Mouse (Mus musculus): ENCODE results near the gene Auts2. TPM values are rescaled to one million over a fixed set of nuclear protein-coding genes. Genes with fewer than 3 reads are reported as not detected.

Gene Auts2
- total RNA-seq, 2 experiments from 2014 or later = 33.6 to 40.6 TPM

DNA sequence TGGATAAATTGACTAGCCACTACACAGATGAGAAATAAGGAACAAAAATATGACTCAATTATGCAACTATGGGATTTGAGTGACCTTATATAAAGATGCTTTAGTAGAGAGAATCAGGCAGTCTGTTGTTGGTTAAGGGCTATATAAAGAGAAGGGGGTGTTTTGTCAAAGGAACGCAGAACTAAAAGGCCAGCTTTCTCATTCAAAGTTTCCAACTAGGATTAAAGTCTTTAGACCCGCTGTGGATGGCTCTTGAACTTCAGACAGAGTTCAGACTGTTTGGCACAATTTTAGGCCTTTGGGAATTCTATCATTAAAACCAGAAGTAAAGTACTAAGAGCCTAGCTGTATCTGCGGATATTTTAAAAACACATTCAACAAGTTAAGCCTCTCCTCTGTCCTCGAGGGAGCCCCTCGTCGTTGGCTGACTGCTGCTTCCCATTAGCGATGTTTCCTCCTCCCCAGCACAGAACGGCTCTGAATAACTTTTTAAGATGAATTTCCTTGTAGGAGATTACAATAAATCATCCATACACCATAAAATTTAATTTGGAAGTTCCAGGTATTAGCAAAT lies 459.3 kb downstream of the Auts2 start:
- no peak for DNase-seq

DNA sequence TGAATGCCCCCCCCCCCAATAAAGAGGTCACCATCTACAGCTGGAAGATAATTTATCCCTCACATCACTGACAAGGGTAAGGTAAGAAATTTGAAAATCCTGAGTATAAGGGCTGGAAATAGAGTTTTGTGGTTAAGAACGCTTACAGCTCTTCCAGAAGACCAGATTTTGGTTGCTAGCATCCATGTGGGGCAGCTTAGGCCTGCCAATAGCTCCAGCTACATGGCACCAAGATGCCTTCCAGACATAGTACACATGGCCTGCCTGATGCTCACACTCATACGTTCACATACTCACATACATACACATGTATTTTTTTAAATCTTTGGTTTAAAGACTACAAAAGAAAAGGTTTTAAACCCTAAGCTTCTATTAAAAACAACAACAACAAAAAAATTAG lies 467.2 kb downstream of the Auts2 start:
- no peak for DNase-seq

DNA sequence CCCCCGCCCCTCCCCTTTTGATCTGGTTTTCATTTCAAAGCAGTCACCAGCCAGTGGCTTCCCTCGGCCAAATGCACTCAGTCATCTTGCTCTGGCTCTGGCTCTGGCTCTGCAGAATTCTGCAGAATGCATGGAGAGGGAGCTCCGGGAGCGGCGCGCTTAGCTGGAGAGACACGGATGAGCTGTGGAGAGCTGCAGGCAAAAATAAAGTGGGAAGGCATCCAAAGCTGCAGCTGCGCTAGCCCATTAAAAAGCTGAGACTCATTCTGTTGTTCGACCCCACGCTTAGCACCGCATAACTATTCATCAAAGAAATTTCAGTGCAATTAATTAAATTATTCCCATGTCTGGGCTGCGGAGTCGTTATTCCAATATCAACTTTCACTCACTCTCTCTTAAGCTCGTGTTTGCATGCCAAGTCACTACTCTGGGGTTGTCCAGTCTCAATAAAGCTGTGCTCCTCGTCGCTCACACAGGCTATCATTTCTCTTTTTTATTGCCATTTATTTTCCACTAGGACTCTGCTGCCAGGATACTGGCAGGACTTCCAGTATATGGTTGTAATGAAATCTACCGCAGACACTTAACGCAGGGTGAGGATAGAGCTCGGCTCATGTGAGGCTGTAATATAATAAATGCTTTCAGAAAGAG lies 468.3 kb downstream of the Auts2 start:
- peak; percentile 27 to 47 for DNase-seq

DNA sequence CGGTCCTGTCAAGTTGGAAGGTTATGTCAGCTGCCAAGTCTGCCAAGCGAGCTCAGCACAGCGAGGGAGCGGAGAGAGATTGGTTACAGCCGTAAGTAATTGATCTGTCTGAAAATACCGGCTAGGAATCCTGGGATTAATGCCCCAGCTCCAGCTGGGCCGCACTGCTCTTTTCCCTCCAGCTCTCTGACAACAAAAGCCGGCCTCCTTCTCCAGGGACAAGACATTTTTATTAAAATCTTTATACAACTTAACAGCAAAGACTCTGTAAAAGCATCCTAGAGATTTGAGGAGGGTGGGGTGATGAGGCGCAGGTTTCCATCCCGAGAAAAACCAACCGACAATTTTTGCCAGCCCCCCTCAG lies 468.8 kb downstream of the Auts2 start:
- no peak for DNase-seq

DNA sequence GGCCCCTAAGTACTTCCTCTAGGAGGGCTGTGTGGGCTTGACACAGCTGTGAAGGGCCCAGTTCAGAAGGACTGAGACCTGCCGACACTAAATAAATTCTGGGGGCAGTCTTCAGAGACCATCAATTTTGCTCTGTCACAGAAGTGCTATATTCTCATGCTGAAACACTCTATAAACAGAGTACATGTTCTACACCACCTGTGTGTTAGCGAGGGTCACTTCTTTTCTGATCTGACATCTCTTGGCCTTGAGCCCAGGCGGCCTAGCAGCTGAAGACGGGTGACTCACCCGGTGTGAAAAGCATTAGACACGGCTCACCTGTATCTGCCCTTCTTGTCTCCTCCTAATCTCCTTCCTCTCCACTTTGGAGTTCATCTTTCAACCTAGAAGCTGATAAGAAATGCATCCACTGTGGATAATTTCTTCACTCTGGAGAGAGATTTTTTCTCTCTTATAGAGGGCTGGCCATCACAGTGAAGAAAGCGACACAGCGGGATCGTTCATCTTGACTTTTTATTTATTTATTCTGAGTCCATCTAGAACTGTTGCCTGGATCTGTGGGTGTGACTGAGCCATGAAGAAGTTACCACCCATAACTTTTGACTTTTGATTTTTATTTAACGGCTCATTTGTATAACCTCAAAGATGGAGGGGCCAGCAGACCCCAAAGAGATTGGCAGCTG lies 469.3 kb downstream of the Auts2 start:
- peak; percentile 14 to 33 for DNase-seq

DNA sequence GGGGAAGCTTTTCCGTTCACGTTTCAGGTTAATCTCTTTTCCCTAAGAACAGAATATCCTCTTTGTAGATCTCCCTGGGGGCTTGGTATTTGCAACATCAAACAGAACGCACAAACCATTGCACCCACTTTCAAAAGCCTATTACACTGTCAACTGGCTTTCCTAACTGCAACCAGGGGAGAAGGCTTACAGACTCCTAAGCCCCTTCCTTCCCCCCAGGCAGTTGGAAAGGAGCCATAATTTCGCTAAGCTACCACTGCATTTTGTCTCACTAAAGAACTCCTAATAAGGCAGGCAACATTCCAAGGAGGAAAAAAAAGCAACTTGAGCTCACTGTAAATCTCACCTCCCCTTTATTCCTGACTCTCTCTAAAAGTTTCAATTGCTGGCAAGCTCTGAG lies 470.8 kb downstream of the Auts2 start:
- no peak for DNase-seq

DNA sequence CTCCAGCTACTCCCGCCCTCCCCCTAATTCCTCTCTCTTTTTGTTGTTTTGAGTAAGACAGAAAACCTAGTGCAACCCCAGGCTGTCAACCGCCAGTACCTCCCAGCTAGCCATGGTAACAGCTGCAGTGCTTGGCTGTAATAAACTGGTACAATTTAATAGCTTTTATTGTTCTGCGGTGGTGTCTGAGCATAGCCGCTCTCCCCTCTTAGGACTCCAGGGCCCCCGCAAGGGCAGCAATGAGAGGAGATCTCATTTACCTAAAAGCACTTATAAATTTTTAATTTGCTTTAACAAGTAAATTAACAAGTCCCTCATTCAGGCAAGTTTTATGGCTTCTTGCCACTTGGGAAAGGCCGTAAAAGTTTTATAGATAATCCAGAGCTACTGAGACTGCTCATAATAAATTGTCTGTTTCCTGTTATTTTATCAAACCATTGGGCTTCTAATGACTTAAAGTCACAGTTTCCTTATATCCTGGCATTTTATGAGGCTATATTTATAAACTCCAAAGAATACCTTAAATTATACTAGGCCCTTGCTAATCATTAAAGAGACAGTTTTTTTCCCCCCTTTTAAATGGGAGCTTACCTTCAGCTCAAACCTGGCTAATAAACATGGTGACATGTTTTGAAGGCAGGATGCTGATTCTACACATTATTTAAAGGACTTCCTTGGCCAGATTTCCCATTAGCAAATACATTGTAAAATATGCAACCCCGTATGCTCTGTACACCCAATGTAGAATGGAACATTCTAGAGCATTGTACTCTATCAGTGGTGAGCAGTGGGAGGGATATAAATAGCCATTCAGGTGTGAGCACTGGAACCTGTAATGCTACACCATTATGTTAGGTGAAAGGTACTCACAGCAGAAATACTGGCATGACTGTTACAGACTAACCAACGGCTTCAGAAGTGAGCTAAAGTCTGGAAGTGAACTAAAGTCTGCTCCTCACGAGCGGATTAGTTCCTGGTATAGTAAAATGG lies 475.1 kb downstream of the Auts2 start:
- no peak for DNase-seq

DNA sequence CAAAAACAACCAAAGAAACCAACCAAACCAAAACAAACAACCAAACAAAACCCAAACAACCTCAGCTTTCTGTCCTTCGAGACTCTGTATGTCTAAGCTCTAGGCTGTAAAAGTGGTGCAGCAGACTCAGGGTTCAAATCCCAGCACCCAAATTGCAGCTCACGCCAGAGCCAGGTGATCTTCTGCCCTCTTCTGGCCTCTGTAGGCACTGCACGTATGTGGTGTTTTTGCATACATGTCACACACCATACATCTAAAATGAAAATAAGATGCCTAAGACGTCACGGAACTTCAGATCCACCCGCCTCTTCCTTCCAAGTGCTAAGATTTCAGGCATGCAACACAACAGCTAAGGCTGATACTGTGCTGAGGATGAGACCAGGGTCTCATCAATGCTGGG lies 483.0 kb downstream of the Auts2 start:
- no peak for DNase-seq

DNA sequence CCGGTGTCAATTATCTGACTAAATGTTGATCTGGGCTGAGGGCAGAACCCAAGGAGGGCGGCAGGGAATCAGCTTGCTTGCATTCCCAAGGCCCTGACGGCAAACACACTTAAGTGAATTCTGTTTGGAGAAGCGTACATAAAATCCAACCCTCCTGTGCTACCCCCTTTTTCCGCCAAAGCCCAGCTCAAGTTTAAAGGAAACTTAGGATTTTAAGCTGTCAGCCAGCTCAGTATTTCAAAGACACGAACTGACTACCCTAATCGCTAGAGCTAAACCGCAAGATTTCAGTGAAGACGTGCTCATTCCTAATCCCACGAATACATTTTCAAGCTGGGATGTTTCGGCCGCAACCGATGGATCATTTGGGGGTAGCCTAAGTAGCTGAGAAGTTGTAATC lies 490.5 kb downstream of the Auts2 start:
- DNase-seq = no peak

DNA sequence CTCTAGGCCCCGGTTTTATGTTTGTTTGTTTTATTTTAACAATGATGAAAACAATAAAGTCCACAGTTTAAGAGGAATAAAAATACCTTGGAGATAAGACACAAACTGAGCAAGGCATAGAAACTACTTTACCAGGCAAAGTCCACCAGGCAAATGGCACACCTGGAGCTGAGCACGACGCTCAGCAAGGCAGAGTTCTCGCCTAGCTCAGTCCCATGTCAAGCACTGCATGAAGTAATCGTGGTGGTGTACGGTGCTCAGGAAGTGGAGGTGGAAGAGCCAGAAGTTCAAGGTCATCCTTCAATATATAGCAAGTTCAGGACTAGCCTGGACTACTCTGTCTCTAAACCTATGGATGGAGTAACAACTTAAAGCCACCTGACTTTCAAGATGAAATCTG lies 503.6 kb downstream of the Auts2 start:
- DNase-seq = no peak

DNA sequence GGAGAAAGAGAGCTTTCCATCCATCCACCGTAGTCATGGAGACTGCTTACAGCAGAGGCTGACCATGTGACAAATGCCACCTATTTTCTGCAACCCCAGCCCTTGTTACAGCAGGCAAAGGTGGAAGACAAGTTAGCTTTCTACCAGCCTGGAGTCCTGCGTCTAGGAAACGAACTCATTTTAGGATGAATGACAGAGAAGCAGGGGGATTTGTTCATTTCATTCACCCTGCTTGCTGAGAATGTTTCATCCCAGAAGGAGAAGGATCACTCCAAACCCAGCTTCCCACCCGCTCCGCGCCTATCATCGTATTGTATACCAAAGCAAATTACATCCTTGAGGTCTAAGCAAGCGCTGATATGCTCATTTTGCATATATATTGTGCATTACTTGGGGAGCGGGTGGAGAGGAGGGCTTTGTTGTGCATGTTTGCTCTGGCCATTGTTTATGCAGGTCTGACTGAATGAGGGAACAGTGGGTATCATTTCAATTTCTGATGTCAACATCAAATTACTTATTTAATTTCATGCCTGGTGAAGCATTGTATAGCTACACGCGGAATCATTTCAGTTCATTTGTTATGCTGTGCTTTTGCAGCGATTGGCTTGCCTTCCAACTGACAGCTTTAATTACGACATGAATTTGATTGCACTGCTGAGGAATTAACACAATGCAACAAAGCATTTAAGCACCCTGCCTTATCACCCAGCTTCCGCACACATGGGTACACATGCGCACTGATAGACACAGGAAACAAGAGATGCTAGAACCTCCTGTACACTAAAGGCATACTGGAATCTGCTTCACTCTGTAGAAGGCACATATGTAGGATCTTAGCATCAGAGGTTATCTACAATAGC lies 509.4 kb downstream of the Auts2 start:
- no peak for DNase-seq

DNA sequence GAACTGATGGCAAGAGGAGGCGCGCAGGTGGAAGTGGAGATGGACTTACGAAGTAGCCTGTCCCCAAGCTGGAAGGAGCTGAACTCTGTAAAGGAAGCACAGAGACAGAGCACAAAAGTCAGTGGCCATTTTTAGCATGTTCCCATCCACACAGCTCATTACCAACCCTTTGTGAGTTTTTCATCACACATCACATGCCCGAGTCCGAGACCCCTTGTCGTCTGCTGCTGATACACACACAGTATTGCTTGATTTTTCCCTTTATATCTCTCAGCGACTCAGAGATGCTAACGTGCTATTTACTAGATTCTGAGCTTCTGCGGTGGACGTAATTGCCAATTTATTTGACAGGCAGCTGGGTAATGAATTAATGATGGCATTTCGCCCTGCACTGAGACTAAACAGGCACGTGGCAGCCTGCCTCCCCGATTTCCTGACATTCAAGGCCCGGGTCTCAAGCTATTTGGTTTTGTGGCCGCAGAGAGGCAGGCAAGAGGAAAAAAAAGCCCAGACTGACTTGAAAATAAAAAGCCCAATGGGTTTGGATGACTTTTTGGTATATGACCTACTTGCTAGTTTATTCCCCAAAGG lies 512.1 kb downstream of the Auts2 start:
- DNase-seq = no peak

DNA sequence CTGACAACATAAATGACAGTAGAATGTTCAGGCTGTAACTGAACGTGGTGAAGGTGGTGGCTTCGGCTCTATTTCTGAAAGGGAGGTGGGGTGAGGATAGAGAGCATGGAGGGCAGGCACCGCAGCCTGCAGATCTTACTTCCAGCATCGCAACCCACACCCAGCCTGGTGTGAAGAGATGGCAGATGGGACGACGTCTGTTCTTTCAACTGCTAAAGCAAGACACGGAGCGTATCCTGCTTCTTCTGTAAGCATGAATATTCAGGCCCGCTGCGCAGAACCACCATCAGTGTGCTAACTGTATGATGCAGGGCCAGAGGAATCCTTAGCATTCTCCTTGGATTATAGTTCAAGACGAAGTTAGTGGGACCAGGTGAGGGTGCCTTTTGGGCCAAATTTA lies 513.5 kb downstream of the Auts2 start:
- no peak for DNase-seq

DNA sequence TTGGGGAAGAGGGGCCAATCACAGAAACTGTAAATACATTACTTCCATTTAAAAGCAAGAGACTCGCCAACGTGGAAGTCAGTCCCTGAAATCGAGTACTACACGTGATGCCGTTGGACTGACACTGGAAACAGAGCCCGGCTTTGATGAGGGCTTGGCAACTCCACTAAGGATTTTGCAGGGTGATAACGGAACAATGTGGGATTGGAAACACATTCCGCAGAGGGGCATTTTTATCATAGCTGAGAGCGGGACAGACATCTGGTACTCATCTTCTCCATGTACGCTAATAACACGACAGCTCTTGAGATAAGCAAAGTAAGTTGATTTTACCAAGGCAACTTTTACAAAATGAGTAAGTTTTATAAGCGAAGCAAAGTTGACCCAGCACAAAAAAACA lies 514.1 kb downstream of the Auts2 start:
- DNase-seq = no peak

DNA sequence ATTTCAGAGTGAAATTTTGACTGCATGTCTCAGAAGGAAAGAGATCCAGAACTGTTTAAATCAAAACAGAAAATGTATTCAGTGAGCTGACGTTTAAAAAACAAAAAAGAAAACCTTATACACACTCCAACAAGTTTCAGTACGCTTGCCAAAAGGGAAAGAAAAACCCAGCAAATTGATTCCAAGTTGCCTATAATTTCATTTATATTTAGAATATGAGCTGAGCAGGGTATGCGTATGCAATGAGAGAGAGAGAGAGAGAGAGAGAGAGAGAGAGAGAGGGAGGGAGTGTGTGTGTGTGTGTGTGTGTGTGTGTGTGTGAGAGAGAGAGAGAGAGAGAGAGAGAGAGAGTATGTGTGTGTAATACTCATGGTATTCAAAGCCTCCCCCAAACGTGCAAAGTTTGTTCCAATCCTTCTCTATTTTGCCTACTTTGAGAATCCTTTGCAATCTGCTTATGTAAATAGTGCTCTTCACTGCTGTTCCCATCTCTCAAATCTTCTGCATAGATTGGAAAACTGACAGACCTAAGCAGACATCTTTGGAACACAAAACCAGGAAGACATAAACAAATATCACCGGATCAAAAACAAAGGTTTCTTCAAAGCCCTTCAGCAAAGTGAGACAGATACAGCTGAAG lies 515.2 kb downstream of the Auts2 start:
- DNase-seq = no peak

DNA sequence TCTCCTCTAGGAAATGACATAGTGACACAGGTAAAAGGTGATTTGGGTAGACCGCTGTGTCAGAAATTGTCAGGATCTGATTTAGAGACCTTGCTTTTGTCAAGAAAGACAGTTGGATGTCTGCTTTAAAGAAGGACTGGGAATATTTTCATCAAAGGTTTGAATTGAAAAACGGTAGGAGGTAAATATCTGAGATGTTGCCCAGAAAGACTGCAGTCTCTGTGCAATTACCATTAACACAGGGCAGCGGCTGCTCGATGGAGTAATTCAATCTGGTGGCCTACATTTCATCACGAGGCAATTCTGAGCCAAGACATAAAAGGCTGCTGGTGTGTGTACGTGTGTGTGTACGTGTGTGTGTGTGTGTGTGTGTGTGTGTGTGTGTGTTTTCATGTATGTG lies 529.8 kb downstream of the Auts2 start:
- DNase-seq = no peak

DNA sequence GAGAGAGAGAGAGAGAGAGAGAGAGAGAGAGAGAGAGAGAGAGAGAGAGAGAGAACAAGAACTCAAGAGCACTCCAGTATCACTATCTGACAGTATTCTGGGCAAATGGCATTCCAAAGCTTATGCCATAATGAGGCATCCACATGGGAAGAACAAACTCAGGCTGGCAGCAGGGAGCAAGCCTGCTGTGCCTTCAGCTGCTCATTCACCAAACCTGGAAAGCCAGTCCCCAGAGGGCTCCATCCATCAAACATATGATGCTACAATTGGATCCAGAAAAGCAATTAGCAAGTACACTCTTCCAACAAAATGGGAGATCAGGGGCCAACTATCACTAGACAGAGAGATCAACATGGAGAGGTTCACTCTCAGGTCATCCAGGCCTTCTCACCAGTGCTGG lies 531.3 kb downstream of the Auts2 start:
- no peak for DNase-seq

DNA sequence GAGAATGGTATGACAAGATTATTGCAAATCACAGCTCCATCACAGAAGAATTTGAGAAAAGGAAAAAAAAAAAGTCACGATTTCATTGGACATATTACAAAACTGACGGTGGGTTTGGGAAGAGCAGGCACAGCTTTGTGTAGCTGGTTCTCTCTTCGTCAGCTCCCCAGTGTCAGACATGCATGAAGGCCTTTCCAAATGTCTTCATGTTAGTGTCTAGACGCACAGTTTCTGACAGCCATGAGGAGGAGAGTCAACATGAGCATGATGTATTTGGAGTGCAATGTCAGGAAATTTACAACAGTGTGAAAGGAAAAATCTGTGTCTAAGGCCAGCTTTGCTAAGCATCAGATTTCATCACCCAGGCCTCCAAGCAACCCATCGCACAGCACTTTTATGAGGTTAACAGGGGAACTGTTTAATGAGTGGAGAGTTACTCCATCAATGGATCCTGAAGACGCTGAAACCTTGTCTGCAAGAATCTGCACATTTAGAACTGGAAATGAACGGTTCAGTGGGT lies 534.4 kb downstream of the Auts2 start:
- no peak for DNase-seq

DNA sequence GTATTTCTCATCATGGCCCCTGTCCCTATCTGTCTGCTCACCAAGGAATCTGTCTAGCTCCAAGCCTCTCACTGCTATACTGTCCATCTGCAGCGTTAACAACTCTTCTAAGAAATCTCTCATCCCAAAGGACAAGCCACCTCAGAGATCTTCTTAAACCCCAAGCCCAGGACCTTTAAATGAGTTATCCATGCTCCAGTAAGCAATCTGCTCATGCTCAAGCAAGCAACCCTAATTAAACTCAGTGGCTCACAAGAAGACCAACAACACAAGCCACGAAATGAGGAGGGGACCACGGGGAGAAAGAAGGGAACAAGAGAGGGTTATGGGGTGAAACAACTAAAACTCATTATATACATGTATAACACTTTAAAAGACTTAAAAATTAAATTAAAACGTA lies 535.2 kb downstream of the Auts2 start:
- DNase-seq = no peak

DNA sequence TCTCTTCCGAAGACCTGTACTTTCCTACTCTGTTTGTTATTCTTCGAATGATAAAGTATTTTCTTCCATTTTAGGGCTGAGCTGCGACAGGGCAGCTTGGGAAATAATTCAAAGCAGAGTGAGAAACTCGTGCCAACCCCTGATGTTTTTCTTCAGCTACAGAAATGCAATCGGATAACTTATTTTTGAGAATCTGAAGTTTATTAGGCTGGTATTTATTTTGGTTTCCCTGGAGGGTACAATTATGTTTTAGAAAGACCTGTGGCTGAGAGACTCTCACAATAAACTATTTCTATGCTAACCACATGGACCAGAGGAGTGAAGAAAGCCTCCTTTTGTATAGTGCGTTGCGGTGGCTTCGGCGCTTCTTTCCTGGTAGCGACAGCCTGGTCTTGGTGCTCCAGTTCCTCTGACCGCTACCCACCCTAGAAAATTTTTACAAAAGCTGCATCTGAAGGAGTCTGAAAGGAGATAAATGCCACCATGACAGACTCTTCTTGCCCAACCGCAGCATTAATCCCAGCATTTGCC lies 550.4 kb downstream of the Auts2 start:
- no peak for DNase-seq
